Mouse (Mus musculus) forebrain, postnatal 0 days (tissue): ENCODE measurements at regions not wholly inside any gene's neighbourhood (a gene's known extent, or its start where the extent isn't known, plus 50 kb on each side); places are given as distances from the start of the nearest gene placed in this dataset.

Experiments used
- ATAC-seq: fragments of 200-750 bp; cut with Nextera tagmentation; 2 replicates; pipeline ENCODE4 v1.8.0; 2017; ENCODE audit warnings: mild to moderate bottlenecking, moderate library complexity
- DNase-seq: peaks from one replicate; pipeline ENCODE4 v3.0.0-alpha.2; 2015
- H3K27ac ChIP-seq: fragments of 300-500 bp; sonication (generic); 2 replicates; pipeline ENCODE4 v1.5.1; 2014; ENCODE audit warnings: low read depth, mild to moderate bottlenecking, antibody characterized with exemption, low read length, moderate library complexity, mixed read lengths
- H3K27me3 ChIP-seq: fragments of 300-500 bp; sonication (generic); 2 replicates; pipeline ENCODE4 v1.6.1; 2014; ENCODE audit warnings: mild to moderate bottlenecking, low read length, mixed read lengths; ENCODE audit not compliant: insufficient read depth
- H3K36me3 ChIP-seq: fragments of 300-500 bp; sonication (generic); 2 replicates; pipeline ENCODE4 v1.6.1; 2014; ENCODE audit warnings: mild to moderate bottlenecking, moderate library complexity; ENCODE audit not compliant: insufficient read depth
- H3K4me1 ChIP-seq: fragments of 300-500 bp; sonication (generic); 2 replicates; pipeline ENCODE4 v1.6.1; 2014; ENCODE audit warnings: antibody characterized with exemption; ENCODE audit not compliant: insufficient read depth
- H3K4me2 ChIP-seq: fragments of 300-500 bp; sonication (generic); 2 replicates; pipeline ENCODE4 v1.6.1; 2014; ENCODE audit warnings: low read depth, mild to moderate bottlenecking, moderate library complexity
- H3K4me3 ChIP-seq: fragments of 300-500 bp; sonication (generic); 2 replicates; pipeline ENCODE4 v1.5.1; 2014; ENCODE audit warnings: low read depth, low read length, mixed read lengths
- H3K9ac ChIP-seq: fragments of 300-500 bp; sonication (generic); 2 replicates; pipeline ENCODE4 v1.6.1; 2014; ENCODE audit warnings: mild to moderate bottlenecking
- H3K9me3 ChIP-seq: fragments of 300-500 bp; sonication (generic); 2 replicates; pipeline ENCODE4 v1.6.1; 2016; ENCODE audit warnings: low read length
- CTCF ChIP-seq: sonication (generic); IDR thresholded peaks from 2 replicates; pipeline ENCODE4 v1.5.1; 2016; ENCODE audit warnings: antibody characterized with exemption, control low read depth, low read depth
- WGBS: fragments of 180-500 bp; shearing (Covaris S2); extraction: QIAGEN DNeasy Blood & Tissue Kit; methylation state at CpG from one replicate; pipeline ENCODE4 v1.1.7; 2014; 5-methylcytosine and 5-hydroxymethylcytosine counted together

GRCm38 (mm10) chr6:15597226-15597983 lies 123.1 kb upstream of the Mdfic start:
- H3K27ac ChIP-seq: no peak overlapping the region
- no peaks in the 10 kb centered on the region for H3K27me3 ChIP-seq
- H3K4me1 ChIP-seq: no peaks in the 10 kb centered on the region
- DNase-seq: peak; percentile 7
- TF ChIP-seq CTCF: no peak
- no peaks in the 10 kb centered on the region for H3K9me3 ChIP-seq
- H3K4me2 ChIP-seq: no peak overlapping the region
- H3K9ac ChIP-seq: no peak overlapping the region
- 42% methylated on average over 4 of the region's 4 CpGs for WGBS
- no peak for ATAC-seq
- H3K4me3 ChIP-seq: no peak overlapping the region
- H3K36me3 ChIP-seq: no peaks in the 10 kb centered on the region

- no peak overlapping the region for H3K27ac ChIP-seq
- no peaks in the 10 kb centered on the region for H3K36me3 ChIP-seq
- no peak for ATAC-seq
- H3K4me3 ChIP-seq: no peak overlapping the region
- no peaks in the 10 kb centered on the region for H3K4me1 ChIP-seq
- no peaks in the 10 kb centered on the region for H3K27me3 ChIP-seq
- no peaks in the 10 kb centered on the region for H3K9me3 ChIP-seq
- no peak overlapping the region for H3K4me2 ChIP-seq
- H3K9ac ChIP-seq: no peak overlapping the region
- no peak for TF ChIP-seq CTCF
- DNase-seq: no peak
Observed at GRCm38 (mm10) chr6:15610208-15610607, 110.3 kb upstream of the Mdfic start.

- Histone ChIP-seq H3K9me3 (no peaks in the 10 kb centered on the region), H3K36me3 (no peaks in the 10 kb centered on the region), H3K27me3 (no peaks in the 10 kb centered on the region), H3K4me1 (no peaks in the 10 kb centered on the region), H3K9ac (no peak overlapping the region), H3K4me3 (no peak overlapping the region), H3K27ac (no peak overlapping the region), H3K4me2 (no peak overlapping the region)
- DNase-seq (no peak), ATAC-seq (no peak)
- WGBS: 80% methylated on average over 3 of the region's 3 CpGs
- TF ChIP-seq CTCF: no peak
Observed at GRCm38 (mm10) chr6:15625910-15626564, 94.4 kb upstream of the Mdfic start.

GRCm38 (mm10) chr6:15638548-15638947 lies 81.9 kb upstream of the Mdfic start:
- H3K4me1 ChIP-seq: no peaks in the 10 kb centered on the region
- WGBS: 37% methylated on average over 14 of the region's 14 CpGs
- no peak overlapping the region for H3K4me3 ChIP-seq
- no peaks in the 10 kb centered on the region for H3K27me3 ChIP-seq
- no peak overlapping the region for H3K27ac ChIP-seq
- peak; percentile 8 for DNase-seq
- no peak overlapping the region for H3K9ac ChIP-seq
- H3K9me3 ChIP-seq: no peaks in the 10 kb centered on the region
- peak; percentile 64; the same call in 1 of the 2 replicates for ATAC-seq
- TF ChIP-seq CTCF: no peak
- H3K36me3 ChIP-seq: no peaks in the 10 kb centered on the region
- peak overlapping the region; percentile 1; the same call in 1 of the 2 replicates for H3K4me2 ChIP-seq

- no peak for TF ChIP-seq CTCF
- no peaks in the 10 kb centered on the region for H3K36me3 ChIP-seq
- H3K27me3 ChIP-seq: no peaks in the 10 kb centered on the region
- no peak overlapping the region for H3K27ac ChIP-seq
- H3K9me3 ChIP-seq: no peaks in the 10 kb centered on the region
- peak; percentile 4 for DNase-seq
- no peaks in the 10 kb centered on the region for H3K4me1 ChIP-seq
- ATAC-seq: no peak
- 10% methylated on average over 4 of the region's 4 CpGs for WGBS
- no peak overlapping the region for H3K9ac ChIP-seq
- H3K4me2 ChIP-seq: no peak overlapping the region
- H3K4me3 ChIP-seq: no peak overlapping the region
Observed at GRCm38 (mm10) chr6:15639378-15639777, 81.1 kb upstream of the Mdfic start.

- no peak for DNase-seq
- Histone ChIP-seq H3K36me3 (no peaks in the 10 kb centered on the region), H3K27me3 (no peaks in the 10 kb centered on the region), H3K4me3 (no peak overlapping the region), H3K9ac (no peak overlapping the region), H3K4me1 (no peaks in the 10 kb centered on the region), H3K9me3 (no peaks in the 10 kb centered on the region), H3K4me2 (no peak overlapping the region), H3K27ac (no peak overlapping the region)
- WGBS: 14% methylated on average over 5 of the region's 5 CpGs
- ATAC-seq: peak; percentile 38; the same call in 1 of the 2 replicates
- TF ChIP-seq CTCF: no peak
Observed at GRCm38 (mm10) chr6:15639809-15640479, 80.5 kb upstream of the Mdfic start.

- TF ChIP-seq CTCF: no peak
- H3K9ac ChIP-seq: no peak overlapping the region
- H3K27me3 ChIP-seq: no peaks in the 10 kb centered on the region
- H3K4me1 ChIP-seq: no peaks in the 10 kb centered on the region
- ATAC-seq: no peak
- H3K27ac ChIP-seq: no peak overlapping the region
- H3K4me2 ChIP-seq: no peak overlapping the region
- DNase-seq: no peak
- no peak overlapping the region for H3K4me3 ChIP-seq
- no peaks in the 10 kb centered on the region for H3K36me3 ChIP-seq
- H3K9me3 ChIP-seq: no peaks in the 10 kb centered on the region
Observed at GRCm38 (mm10) chr6:15644311-15644710, 76.2 kb upstream of the Mdfic start.
